Mouse (Mus musculus) retina, postnatal 1 day (tissue): ENCODE measurements around the gene Grin2c.

Source experiments
- DNase-seq: peaks from one replicate; pipeline ENCODE4 v3.0.0-alpha.2; 2012

The Grin2c gene

DNA sequence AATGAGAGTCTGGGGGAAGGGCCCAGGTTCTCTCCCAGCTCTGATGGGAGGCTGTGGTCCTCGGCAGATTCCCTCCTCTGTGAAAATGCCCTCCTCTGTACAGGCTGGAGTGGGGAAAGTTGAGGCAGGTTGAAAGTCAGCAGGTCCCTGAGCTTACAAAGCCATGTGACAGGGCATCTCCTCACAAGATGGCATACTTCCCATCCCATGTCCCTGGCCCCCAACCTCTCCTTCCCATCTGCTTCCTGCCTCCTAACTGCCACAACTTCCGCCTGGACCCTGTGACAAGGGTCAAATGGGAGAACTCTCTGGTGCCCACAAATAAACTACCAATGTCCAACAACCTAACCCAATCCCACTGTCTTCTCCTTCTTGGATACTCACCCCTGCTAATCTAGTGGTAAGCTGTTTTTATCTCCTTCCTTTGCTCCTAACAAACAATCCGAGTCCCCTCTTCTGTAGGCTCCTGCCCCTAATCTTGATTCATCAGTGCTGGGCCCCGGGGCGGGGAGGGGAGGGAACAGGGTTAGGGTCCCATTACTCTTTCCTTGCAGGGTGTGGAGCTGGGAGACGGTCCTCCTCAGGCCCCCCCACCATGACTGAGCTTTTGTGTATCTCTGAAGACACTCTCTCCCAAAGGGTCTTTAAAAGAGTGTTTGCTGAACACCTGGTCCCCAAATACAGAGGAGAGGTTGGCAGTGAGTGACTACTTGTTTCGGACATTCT is 2.7 kb downstream of the Grin2c start:
- DNase-seq = no peak

DNA sequence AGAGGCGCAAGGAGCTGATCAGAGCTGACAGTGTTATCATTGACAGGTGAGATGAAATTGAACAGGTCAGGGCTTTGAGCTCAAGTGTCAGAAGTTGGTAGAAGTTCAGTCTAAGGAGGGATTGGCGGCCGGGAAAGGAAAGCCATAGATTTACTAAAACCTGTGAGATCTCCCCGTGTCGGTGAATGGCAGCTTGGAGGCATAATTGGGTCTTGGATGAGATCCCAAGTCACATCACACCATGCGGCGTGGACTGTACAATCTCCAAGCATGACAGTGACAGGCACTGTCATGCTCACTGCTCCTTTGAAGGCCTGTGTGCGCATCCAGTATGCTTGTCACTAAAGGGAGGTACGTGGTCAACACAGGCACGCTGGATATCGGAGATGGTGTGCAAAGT is 4.1 kb downstream of the Grin2c start:
- DNase-seq = no peak

DNA sequence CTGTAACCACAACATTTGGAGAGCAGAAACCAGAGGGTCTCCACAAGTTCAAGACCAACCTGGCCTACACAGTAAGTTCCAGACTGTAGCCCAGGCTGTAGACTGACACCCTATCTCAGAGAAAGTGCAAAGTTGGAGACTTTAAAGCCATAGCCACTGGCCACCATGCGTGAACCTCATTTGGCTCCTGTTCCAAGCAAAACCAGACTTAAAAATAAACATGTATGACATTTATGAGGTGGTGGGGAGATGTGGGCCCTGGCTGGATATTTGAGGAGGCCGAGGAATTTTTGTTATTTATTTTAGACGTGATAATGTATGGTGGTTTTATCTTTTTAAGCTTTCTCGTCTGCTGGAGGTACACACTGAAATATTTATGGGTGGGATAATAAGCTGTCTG is 7.9 kb downstream of the Grin2c start:
- DNase-seq = no peak

DNA sequence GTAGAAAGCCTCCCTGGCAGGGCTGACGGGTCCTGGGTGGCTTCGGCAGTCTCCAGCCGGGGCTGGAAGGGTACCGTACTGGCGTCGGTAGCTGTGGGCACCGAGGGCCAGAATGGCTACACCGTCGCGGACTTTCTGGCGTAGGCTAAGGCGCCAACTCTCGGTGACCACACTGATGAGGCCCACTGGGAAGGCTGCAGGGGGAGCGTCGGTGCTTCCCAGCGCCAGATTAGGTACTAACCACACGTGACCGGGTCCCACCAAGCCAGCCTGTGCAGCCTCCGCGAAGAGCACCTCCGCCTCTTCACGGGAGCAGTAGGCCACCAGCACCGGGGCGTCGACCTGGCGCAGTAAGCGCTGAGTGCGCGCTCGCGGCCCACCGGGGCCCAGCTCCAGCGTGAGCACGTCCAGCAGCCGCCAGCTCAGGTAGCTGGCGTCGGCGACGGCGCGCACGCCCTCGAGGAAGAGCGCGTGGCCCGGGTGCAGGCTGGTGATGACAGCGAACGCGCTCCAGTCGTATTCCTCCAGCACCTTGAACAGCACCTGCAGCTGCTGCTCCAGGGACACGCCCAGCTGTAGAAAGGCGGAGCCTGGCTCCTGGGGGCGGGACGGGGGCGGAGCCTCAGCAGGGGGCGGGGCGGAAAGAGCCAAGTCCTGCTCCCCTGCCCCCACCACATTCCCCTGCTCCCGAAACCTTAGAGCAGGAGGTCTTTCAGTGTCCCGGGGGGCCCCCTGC is 9.1 kb downstream of the Grin2c start:
- peak; percentile 58 for DNase-seq

DNA sequence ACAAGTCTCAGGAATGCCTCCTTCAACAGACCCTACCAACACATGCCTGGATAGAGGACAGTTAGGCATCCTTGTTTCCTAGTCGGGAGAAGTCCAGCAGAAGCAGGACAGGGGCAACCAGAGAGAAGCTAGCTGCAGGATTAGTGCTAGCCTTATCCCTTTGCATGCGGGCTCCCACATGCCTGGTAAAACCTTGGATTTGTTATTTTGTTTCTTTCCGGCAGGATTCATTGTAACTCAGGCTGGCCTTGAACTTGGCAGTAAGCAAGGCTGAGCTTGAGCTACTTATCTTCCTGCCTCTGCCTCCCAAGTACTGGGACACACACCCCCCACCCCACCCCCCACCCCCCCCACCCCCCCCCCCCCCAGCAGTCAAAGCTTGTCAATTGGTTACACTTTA is 15.8 kb downstream of the Grin2c start:
- no peak for DNase-seq

DNA sequence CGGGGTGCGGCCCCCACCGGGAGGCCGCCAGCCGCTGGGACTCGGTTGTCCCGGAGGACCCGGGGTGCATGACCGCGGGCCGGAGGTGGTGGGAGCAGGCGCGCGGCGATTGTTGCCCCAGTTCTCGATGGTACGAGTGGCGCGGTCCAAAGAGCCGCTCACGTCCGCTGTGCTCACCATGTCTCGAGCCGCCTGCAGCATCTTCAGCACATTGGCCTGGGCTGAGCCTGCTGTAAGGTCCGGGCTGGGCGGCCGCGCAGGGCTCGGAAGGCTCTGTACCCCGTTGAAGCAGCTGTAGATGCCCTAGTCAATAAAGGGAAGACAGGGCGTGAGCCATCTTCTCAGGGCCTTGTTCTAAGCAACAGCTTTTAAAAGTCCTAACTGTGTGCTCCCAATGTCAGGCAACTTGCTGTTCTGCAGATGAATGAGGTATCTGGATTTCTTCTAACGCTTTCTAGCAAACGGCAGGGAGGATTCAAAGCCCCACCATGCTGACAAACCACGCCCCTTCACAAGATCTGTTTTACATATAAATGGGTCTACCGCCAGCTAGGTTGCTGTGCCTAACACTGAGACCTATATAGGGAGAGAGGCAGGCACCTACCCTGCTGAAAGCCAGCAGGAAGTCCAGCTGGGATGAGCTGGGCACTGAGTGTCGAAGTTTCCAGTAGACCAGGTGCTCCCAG is 16.5 kb downstream of the Grin2c start:
- DNase-seq = no peak

DNA sequence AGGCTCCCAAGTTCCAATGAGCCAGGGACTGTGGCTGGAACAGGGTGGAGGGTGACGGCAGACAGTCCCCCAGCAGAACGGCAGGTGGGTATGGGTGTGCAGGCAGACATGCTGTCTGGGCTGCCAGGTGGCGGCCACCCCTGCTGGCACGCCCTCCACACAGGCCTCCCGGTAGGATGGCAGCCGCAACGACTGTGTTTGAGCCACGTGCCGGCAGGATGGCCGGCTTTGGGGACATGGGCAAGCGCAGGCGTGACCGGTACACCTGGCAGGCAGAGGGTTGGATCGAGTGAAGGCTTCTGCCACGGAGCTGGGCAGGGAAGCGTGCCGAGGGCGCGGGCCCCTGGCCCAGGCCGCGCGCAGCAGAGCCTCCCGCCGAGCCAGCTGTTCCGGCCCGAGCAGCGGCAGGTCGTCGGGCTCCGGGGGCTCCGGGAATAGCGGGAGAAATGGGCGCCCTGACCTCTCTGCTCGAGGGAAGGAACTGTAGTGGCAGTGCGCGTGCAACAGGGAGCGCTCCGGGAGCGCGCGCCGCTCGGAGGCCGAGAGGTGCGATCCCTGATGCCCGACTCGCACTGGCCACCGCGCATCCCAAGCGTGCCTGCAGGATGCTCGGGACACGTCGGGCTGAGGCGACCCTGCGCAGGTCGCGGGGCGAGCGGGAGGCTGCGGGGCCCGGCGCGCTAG is 17.2 kb downstream of the Grin2c start:
- peak; percentile 70 for DNase-seq

DNA sequence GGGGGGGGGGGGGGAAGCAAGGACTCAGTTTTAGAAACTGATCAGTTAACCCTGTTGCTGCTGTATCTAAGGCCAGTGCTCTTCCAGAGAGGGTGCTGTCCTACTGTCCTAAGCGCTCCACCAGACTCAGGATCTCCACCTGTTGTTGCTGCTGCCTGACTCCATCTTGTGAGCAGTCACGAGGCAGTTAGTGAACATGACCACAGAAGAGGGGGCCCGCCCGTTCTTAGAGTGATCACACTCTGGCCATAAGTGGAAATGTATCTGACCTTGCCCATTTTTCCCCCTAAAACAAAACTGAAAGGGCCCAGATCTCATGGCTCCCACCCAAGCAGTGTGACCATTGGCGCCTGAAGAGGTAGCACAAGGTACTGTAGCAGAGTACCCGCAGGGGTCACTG is 19.1 kb downstream of the Grin2c start:
- no peak for DNase-seq

DNA sequence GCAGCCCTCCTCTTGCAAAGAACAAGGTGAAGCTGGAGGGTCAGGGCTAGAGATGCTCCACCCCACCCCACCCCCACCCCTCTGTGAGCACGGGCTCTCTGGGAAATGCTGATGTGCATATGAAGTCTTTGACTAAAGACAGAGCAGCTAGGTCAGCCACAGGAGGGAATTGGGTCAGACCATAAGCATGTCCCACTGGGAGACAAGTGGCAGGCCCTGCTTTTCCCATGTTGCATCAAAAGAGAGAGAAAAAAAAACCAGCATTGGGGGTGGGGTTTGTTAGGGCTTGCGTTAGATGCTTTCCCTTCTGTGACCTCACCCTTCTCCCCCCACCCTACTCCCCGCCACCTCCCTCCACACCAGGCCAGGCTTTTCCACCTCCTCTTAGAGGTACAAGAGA is 19.8 kb downstream of the Grin2c start:
- DNase-seq = peak; percentile 70

DNA sequence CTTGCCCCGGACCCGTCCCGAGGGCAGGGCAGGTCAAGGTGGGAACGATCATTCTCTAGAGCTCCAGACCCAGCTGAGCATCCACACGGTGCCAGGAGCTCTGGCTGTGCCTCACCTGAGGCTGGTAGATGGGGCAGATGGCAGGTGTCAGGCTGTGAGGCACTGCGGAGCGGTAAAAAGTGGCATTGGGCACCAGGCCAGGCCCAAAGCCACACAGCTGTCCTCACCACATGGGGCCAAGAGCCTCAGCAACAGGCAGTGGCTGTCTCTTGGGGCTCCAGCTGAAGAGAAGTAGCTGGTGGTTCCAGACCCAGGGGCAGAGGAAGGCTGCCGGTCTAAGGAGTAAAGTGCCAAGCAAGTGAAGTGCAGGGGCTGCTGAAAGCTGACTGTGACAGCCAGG is 20.7 kb downstream of the Grin2c start:
- DNase-seq = peak; percentile 64

DNA sequence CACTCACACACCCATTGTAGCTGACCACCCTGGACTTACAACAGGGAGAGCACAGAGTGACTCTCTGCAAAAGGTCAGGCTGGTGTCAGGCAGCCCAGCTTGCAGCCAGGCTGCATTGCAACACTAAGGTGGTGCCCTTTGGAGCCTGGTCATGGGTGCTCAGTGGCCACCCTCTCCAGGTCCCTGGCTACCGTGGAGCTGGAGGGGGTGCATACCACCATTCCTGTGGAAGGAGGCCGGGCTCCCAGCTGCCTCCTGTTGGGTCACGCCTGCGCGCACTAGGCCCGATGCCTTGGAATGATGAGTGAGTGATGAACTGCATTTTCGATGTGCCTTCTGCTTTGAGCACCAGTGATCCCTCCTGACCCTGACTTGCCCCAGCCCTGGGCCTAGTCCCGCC is 22.2 kb downstream of the Grin2c start:
- no peak for DNase-seq

DNA sequence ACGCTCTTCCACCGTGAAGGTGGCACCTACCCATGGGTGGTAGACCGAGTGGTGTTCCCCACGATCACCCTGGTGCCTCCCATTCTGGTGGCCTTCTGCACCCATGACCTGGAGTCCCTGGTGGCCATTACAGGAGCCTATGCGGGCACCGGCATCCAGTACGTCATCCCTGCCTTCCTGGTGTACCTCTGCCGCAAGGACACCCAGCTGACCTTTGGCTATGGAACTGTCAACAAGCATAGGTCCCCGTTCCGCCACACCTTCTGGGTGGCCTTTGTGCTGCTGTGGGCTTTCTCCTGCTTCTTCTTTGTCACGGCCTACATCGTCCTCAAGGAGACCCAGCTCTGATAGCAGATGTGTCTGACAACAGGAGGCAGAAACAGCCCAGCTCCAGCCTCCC is 23.3 kb downstream of the Grin2c start:
- no peak for DNase-seq

DNA sequence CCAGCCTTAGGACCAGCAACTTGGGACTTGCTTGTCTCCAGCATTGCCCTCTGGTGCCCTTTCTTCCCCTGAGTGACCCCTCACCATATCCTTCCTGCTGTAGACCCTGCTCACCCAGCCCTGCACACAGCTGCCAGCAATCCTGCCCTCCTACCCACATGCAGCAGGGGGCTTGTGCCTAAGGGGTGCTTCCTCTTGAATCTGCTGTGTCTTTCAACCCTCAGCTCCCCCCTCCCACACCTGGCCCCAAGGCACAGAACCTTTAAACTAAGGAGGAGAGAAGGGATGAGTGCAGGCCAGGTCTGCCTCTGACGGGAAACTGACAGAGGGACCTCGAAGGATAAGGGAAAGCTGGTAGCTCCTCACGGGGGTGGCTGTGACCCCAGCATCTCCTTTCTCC is 24.3 kb downstream of the Grin2c start:
- DNase-seq = no peak

DNA sequence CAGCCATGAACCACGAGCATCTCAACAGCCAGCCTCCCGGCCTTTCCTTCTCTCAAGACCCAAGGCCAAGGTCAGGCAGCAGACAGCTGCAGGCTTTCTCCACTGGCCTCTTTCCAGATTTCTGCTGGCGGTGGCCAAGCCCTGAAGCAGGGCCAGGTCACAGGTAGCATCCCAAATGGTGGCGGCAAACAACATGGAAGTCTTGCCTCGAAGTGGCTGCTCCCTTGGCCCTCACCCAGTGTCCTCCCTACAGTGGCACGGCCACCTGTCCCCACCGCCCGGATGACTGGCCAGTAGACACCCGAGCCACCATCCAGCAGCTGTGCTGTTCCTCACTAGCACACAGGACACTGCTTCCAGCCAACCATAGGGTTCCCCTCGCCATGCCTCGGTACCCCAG is 25.6 kb downstream of the Grin2c start:
- DNase-seq = no peak

DNA sequence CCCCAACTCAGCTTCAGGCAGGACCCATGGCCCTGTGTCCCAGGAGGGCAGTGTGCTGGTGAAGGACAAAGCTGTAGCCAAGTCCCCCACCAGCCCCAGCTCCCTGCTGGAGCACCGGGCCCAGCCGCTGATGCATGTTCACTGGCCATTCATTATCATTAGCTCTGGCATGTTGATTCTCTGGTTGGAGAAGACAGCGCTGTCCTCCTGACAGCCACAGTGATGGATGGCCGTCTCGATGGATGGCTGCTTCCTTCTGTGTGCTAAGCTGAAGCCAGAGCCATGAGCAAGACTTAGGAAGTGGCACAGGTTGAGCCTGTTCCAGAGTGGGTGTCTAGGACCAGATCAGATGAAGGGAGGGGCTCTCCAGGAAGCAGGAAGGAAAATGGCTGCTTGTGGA is 30.5 kb downstream of the Grin2c start:
- DNase-seq = no peak

DNA sequence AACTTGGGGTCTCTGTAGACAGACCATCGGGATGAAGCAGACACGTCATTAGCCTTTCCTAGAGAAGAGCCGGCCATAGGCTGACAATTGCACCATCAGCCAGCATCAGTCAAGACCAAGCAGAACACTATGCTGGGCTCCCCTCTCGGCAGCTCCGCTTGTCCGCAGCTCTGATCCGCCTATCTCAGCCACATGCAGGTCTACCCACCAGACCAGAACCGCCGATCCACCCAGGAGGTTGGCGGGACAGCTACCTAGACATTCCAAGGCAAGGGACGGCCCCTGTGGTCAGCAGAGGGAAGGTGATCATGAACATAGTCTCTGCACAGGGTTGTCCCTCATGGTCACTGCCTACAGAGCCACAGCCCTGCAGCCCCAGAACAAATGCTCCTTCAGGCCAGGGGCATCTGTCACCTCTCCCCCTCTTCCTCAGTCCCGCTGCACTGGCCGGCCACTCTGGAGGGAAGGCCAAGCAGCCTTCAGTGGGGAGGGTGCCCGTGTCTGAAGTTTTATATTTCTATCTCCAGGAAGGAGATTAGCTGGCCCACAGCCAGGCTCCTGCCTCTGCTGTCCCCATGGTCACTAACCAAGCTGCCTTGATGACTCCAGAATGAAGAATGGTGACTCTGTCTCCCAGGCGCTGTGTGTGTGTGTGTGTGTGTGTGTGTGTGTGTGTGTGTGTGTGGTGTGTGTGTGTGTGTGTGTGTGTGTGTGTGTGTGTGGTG is 32.6 kb downstream of the Grin2c start:
- DNase-seq = peak; percentile 59

DNA sequence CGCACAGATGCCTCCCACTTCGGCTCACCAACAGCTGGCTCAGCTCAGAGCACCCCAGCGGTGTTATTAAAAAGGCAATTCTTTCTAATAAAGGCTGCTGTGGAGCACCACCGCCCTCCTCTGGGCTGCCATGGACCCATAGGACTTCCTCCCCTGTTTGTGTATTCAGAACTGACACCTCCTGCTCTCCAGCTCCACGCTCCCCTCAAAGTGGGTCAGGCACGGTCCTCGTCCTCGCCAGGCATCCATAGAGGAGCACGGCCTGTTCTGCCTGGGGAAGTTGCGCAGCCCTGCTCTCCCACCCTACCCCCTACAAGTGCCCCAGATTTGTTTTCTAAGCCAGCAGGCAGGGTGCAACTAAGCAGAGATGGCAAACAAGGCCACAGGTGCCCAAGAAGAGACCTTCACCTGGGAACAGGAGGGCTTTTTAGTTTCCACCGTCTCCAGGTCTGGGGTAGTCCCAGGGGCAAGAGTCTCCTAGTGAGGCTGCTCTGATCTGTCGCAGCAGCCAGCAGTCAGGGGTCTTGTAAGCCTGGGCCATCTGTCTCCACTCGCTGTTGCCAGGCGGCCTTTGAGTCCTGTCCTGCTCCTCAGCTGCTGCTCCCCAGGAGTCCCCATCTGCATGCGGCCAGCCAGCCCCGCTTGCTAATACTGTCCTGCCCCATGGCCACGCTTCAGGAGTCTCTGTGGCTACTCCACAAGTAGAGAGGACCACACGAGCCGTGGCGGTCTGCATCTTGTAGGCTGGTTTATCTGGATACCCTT is 33.3 kb downstream of the Grin2c start:
- DNase-seq = peak; percentile 87

DNA sequence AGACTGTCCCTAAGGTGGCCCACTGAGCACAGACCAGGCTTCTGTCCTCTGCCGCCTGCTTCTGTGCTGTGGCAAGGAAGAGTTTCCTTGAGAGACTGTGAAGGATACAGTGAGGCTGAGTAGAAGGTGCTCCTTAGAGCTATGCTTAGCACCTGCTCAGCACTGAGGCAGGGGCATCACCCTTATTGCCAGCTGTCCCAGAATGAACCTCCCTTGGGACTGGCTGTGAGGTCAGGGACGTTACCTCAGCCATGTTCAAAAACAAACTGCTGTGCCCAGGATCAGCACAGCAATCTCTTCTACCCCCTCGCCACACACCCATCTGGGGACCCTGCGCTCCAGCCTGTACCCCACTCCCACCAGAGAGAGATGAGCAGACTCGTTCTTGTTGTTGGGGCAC is 34.2 kb downstream of the Grin2c start:
- DNase-seq = no peak

DNA sequence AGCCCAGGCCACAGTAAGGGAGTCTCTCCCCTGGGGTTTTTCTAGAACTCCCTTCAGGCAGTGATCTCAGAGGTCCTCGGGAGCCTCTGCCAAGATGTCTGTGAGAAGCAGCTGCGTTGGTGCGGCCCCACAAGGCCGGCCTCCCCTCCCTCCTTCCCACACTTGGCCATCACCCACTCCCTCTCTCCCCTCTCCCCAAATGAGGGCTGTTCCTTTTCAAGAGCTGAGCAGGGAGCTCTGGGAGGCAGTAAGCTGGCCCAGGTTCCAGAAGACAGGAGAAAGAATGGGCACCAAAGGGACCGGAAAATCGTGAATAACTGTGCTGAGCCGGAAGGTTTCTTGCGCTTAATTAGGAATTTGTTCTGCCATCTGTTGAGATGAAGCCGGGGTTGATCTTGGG is 35.1 kb downstream of the Grin2c start:
- peak; percentile 52 for DNase-seq

DNA sequence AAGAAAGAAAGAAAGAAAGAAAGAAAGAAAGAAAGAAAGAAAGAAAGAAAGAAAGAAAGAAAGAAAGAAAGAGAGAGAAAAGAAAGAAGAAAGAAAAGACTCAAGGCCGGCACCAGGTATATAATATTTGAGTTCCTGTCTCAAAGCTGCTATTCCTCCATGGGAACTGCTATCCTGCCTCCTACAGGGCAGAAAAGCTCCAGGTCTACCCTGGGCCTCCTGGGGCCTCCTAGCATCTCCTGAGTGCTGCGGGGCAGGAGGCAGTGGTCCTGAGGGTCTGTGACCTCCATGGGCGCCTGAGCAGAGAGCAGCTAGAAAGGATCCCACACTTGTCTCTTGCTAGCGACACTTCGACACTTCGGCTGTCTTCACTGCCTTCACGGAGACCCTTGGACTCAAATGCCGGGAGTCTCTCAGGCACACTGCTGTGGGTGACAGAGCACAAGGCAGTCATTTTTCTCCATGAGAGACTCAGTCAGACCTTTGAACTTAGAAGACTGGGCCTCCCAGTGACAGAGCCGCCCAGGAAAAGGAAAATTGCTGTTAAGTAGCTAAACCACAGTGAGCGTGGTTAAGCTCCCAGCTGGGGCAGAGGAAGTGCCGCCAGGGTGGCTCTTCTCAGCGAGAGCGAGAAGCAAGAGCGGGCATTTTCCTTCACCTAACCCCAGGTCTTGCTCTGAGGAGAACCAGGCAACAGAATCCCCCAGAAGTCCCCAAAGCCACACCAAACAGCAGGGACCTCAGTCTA is 35.7 kb downstream of the Grin2c start:
- no peak for DNase-seq
